Mouse (Mus musculus) right cerebral cortex, postnatal 10 days (tissue): ENCODE data around the gene Kcnc3.

Experiments used
- DNase-seq, 2 experiments: peaks; one replicate each; pipeline ENCODE4 v3.0.0; 2021; ENCODE audit warnings: low spot score in 2 of 2

The Kcnc3 gene

DNA sequence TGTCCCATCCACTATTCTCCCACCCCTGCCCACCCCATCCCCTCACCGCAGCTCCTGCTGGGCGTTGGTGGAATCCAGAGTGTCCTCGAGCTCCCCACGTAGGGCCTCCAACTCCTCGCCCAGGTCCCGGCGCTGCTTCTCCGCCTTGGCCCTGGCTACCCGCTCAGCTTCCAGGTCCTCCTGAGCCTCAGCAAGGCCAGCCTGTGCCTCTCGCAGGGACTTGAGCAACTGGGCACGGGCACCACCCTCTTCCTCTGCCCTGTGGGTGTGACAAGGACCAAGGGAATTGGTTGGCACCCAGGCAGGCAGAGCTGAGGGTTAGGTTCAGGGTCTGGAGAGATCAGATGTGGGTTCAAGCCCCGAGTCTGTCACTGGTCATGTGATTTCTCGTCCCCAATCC lies 36.5 kb downstream of the Kcnc3 start:
- no peak for DNase-seq

GRCm38 (mm10) chr7:44628402-44629034 lies 38.1 kb downstream of the Kcnc3 start:
- DNase-seq, result no peak

- DNase-seq, result no peak
Observed at GRCm38 (mm10) chr7:44630437-44630836, 40.0 kb downstream of the Kcnc3 start.

DNA sequence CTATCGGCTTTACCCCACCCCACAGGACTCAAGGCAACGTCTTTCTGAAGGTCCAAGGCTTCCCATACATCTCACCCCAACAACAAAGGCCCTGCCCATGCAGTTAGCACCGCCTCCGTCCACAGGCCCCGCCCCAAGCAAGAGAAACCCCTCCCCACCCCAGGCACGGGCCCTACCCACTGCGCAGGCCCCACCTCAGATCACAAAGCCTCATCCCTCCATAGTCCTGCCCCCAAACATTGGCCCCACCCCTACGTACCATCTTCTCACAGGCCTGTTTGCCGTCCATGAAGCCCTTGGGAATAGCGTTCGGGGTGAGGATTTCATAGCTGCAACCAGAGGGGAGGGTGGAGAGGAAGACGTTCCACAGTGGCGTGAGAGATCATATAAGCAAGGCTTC lies 42.2 kb downstream of the Kcnc3 start:
- no peak for DNase-seq

- no peak for DNase-seq
Observed at GRCm38 (mm10) chr7:44633407-44633806, 42.9 kb downstream of the Kcnc3 start.

DNA sequence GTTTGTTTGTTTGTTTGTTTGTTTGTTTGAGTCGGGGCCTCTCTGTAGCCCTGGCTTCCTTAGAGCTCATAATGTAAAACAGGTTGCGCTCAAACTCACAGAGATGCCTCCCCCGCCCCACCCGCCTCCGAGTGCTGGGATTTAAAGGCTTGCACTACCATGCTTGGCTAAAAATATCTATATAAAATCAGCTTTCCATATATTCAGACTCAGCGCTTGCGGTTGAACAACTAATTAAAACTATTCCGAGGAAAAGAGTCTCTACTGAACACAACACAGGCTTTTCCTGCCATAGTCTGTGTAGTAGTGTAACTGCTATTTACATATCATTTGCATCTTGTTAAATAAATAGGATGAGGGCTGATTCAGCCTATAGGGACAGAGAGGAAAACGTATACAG lies 46.2 kb downstream of the Kcnc3 start:
- peak; percentile 48 to 57 for DNase-seq

DNA sequence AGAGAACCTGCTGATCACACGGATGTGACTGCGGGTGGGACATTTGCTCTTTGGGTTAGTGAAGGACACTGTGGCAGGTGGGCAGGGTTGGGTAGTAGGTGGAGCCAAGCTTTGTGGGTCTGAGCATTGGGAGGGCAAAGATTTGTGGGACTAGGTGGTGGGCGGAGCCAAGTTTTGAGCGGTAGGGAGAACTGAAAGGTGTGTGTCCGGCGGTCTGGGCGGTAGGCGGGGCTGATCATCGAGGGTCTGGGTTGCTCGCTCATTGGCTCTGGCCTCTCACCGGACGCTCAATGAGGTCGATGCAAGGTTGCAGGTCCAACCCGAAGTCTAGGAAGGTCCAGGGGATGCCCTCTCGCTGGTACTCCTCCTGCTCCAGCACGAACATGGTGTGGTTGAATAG lies 48.2 kb downstream of the Kcnc3 start:
- DNase-seq, result no peak

- peak; percentile 67 to 69 for DNase-seq
Observed at GRCm38 (mm10) chr7:44640843-44641605, 50.6 kb downstream of the Kcnc3 start.

- DNase-seq, result peak in 1 of 2 experiments; percentile 47
Observed at GRCm38 (mm10) chr7:44641887-44642286, 51.4 kb downstream of the Kcnc3 start.

DNA sequence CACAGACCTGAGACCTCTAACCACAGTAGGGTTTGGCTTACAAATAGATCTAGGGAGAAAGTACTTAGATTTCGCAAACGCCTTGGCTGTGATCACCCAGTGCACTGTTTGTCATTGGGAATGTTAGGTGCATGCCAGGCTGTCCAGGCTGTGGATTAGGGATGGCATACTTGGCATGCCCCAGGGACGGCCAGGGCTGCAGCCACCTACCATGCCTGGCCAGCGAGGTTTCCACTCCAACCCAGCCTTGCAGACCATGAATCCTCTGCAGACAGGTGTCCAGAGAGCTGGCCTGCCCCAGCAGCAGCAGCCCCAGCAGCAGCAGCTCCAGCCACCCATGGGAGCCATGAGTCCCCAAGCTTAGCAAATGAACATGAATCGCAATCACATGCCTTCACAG lies 54.8 kb downstream of the Kcnc3 start:
- no peak for DNase-seq

DNA sequence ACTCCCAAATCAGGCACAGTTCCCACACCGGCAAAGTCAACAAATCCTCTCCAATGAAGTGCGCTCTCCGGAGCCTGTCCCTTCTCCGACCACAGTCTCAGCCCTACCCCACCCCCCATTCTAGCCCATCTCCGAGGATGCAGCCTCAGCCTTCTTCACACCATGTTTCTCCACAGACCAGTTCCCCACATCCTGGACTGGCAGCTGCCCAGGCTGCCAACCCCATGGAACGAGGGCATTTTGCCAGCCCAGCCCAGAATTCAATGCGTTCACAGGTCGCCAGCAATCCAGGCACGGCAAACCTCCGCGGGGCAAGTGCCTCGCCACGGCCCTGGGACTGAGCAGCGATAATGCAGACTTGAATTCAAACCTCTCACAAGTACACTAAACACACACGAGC lies 55.5 kb downstream of the Kcnc3 start:
- peak in 1 of 2 experiments; percentile 51 for DNase-seq

DNA sequence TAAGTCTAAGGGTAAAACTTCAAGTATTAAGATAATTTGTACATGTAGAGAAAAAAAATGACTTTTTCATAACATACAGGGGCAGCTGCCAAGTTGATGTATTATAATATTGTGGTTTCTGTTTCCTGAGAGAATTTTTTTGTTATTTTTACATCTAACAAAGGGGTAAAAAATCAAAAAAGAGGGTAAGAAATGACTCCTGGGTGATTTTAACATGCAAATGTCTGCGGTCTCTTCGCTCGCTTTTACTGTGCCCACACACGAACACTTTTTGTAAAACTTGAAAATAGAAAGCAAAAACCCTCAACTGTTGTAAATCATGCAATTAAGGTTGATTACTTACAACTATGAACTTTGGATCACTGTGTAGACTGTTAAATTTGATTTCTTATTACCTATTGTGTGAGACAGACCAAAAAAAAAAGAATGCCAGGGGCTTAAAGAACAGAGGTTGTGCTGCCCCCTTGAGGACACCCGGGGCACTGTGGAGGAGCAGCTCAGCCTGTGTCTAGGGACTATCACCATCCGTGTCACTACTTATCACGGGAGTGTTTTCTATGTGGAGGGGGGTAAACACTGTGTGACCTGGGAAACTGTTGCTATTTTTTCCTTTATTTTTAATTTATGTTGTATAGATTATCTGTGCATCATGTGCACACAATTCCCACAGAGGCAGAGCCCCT lies 56.7 kb downstream of the Kcnc3 start:
- DNase-seq, result peak; percentile 78 to 89

DNA sequence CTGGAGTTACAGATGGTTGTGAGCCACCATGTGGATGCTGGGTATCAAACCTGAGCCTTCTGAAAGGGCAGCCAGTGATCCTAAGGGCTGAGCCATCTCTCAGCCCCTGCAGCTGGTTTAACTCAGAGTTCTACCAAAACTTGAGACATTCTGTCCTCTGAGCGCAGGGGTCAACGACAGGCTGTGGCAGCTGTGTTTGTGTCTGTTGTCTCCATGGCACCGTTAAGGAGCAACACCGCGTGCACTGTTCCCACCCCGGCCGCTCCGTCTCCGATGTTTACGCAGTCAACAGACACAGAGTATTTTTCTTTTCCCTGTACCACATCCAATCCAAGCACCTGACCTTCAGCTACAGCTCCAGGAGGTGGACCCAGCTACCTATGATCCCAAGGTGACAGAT lies 57.3 kb downstream of the Kcnc3 start:
- DNase-seq, result no peak

- DNase-seq, result no peak
Observed at GRCm38 (mm10) chr7:44649094-44649610, 58.7 kb downstream of the Kcnc3 start.

DNA sequence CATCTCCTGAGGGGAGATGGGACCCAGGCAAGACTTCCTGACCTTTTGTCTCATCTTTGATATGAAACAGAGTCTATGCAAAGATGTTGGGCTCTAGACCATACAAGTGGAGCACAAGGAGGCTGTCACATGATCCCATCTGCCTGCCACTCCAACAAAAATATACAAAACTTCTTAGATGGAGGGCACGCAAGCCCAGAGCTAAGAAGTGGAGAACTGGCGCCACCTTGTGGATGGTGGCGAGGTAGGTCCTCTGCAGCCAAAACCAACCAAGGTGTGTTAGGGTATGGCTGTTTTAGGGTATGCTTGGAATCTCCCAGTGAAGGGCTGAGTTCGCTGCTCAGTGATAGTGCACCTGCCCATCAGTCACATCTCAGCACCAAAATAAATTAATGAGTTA lies 59.5 kb downstream of the Kcnc3 start:
- peak; percentile 62 to 78 for DNase-seq

DNA sequence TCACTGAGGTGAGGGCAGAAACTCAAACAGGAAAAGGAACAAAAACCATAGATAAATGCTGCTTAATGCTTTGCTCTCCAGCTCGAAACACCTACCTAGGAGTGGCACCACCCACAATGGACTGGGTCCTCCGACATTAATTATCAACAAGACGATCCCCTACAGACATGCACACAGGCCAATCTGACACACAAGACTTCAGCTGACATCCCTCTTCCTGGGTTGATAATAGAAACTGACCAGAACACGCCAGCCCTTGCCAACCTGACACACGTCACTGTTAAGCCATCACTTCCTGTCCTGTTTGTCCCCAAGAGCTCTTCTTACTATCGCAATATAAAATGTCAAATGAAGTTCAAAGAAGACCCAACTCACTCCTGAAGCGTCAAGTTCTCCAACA lies 61.0 kb downstream of the Kcnc3 start:
- DNase-seq, result no peak

GRCm38 (mm10) chr7:44653773-44654172 lies 63.3 kb downstream of the Kcnc3 start:
- DNase-seq, result no peak
